Mouse (Mus musculus): ENCODE measurements around the gene Csnk2a1.

Csnk2a1 gene

GRCm38 (mm10) chr2:152322198-152322597 lies 95.6 kb downstream of the Csnk2a1 start:
- no peak for DNase-seq (ENCODE audit: low read depth in 2 of 2, low spot score in 2 of 2)

GRCm38 (mm10) chr2:152323971-152324370 lies 97.3 kb downstream of the Csnk2a1 start:
- no peak for DNase-seq (ENCODE audit: low read depth in 2 of 2, low spot score in 2 of 2)

GRCm38 (mm10) chr2:152324842-152325241 lies 98.2 kb downstream of the Csnk2a1 start:
- no peak for DNase-seq (ENCODE audit: low read depth in 2 of 2, low spot score in 2 of 2)

- DNase-seq (ENCODE audit: low read depth in 2 of 2, low spot score in 2 of 2) = no peak
Observed at GRCm38 (mm10) chr2:152326157-152326556, 99.5 kb downstream of the Csnk2a1 start.

DNA sequence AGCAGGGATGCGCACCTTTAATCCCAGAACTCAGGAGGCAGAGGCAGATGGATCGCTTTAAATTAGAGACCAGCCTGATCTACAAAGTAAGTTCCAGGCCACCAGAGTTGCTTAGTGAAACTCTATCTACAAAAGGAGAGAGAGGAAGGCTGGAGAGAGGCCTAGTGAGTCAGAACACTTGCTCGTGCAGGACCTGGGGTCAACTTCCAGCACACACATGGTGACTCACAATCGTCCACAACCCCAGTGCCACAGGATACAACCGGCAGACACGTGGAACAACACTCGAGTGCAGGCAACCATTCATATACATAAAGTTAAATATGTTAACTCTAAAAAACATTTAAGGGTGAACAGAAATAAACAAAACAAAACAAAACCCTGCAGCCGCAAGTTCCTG lies 100.0 kb downstream of the Csnk2a1 start:
- no peak for DNase-seq (ENCODE audit: low read depth in 2 of 2, low spot score in 2 of 2)

- DNase-seq (ENCODE audit: low read depth in 2 of 2, low spot score in 2 of 2) = no peak
Observed at GRCm38 (mm10) chr2:152327980-152328379, 101.3 kb downstream of the Csnk2a1 start.

DNA sequence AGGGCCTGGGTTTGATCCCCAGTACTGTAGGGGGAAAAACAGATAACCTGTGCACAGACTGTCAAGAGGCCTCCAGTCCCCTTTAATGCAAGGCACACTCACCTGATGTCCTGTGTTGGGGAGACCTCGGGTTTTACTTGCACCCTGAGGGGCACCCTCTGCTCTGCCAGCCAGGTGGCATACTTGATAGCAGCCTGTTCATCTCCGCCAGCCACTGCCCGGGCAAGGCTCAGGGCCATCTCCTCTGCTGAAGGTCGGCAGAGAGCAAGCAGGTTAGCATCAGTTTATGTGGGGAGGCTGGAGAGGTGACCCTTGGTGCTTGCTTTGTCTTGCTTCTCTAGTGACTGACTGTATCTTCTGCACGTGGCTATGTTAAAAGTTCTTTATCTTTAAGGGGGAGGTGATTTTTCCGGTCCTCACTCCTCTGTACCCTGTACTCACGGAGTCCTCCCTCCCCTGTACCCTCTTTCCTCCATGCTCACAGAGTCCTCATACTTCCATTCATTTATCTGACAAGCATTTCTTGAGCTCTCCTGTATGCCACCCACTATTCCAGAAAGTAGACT lies 104.3 kb downstream of the Csnk2a1 start:
- DNase-seq (ENCODE audit: low read depth in 2 of 2, low spot score in 2 of 2) = no peak
